Mouse (Mus musculus) thymus, postnatal 14 days (tissue): ENCODE measurements at regions not wholly inside any gene's neighbourhood (a gene's known extent, or its start where the extent isn't known, plus 50 kb on each side); places are given as distances from the start of the nearest gene placed in this dataset.
"Not testable (repeated sequence)": the region's sequence is repeated elsewhere in the genome, so short reads cannot be mapped to it uniquely, and the experiment has no call there.

Source experiments
- DNase-seq: peaks from one replicate; pipeline ENCODE4 v3.0.0; 2021

DNA sequence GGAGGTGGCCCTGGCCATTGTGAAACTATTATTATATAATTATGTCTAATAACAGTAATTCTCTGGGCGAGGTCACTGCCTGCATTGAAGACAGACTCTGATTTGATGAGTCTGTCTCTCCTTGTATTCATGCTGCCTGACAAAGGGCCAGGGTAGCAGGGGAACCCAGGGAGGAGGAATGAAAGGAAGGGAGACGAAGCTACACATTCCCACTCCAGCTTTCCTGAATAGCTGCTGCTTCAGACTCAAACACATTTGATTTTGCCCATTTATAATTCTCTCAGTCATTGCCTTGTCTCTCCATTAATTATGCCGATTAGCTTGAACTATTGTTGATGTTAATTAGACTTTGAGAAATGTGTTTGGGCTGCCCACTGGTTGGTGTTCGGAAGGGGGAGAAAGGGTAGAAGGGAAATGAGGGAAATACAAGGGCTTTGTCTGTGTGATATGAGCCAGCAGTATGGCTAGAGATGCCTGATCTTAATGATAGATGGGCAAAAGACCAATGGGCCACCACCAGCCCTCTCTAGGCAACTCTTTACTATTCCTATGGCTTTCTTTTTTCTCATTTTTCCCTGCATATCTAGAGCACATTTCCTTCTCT, 881.8 kb downstream of the Gm9195 start:
- no peak for DNase-seq

DNA sequence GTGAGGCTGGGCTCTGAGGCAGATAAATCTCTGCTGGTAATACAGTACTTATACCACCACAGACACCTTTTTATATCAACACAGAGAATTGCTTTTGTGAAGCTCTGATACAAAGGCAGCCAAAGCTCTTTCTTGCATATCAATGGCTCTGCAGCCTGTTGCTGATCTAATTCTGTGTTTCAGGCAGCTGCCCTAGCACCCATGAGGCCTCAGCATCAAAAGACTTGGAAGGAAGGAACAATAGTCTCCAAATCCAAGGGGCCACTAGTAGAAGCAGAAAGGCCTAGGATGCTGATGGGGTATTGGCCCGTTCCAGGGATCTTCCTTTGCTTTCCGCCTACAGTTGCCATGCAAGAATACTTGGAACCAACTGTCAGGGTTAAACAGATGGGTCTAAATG, 887.9 kb downstream of the Gm9195 start:
- DNase-seq, result no peak

DNA sequence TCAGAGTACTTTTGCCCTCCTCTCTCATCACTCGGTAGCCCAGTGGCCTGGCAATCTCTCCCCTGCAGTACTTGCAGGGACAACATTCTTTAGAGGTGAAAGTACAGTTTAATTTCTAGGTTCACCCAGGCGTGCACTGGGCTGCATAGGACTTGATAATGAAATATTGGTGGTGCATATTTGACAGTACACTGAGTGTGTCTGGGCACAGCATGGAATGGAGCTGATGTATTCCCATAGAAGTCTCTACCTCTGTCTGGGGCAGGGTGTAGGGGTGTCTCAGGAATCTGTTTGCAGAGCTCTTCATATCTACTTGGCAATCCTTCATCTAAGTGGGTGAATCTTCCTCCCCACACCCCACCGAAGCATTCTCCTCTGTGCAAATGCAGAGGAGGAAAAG, 893.8 kb downstream of the Gm9195 start:
- no peak for DNase-seq

DNA sequence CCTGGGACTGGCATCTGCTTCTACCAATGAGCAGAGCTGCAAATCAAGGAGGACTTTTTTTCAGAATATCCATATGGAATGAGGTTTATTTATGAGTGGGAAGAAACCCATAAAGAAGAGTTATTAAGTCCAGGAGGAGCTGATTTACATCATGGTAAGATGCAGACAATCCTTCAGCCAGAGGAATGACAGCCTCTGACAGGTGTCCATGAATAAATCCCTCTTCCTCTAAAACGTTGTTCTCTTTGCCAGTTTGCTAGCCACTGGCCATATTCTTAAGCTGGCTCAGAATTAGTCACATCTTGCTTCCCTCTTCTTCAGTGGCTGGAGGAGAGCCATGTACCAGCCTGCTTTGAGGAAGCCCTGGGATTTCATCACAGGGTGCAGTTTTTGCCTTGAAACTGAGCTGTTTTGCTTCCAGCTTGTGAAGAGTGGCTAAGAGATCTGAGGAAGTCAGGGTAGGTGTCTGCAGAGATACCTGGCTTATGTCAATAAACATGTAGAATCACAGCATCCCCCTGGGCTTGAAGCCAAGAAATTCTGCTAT, 902.9 kb downstream of the Gm9195 start:
- DNase-seq, result no peak

DNA sequence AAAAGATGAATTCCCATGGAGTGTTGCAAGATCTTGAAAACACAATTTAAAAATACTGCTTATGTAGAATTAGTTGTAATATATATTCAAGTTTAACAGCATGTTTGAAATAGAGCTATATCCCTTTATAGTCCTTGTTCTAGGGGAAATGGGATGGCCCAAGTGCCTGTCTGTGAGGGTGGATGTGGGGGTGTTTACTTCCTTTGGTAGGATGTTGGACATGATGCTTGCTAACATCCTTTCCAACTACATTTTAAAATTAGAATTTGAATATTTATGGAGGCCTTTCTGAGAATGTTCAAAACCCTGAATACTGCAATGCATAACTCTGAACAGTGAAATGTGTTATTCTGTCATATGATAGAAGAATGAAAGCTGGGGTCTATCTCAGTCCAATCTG, 903.6 kb downstream of the Gm9195 start:
- no peak for DNase-seq

DNA sequence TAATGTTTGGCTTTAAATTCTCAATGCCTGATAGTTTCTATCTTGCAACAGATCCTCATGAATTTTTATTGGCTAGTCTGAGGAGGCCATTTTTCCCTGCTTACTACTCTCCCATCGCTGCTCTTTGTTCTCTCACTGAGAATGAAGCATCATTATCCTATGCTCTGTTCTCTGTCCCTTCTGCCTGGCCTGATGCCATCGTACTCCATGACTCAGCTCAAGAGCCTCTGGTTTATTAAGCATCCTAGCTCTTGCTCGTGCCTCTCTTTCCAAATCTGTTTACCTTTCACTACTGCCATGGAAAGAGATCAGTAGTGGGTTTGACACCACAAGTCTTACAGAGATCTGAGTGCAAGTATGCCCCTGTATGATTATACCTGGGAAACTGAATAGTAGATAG, 926.8 kb downstream of the Gm9195 start:
- DNase-seq, result no peak

DNA sequence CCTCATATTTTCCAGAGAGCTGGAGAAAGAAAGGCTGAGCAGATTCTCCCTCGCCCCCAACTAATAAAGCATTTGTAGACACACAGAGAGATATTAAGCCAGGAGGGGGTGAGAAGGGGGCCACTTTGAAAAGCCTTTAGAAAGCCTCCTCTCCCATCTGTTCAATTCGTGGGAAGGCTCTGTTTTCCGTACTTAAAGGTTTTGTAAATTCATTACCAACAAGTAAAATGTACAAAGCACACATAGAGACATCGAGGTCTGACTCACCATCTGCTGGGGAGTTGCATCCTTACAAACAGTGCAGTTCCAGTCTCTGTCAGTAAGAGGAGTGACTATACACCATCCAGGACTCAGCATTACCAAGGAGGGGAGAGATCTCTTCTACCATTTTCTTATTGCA, 929.7 kb downstream of the Gm9195 start:
- DNase-seq, result no peak

DNA sequence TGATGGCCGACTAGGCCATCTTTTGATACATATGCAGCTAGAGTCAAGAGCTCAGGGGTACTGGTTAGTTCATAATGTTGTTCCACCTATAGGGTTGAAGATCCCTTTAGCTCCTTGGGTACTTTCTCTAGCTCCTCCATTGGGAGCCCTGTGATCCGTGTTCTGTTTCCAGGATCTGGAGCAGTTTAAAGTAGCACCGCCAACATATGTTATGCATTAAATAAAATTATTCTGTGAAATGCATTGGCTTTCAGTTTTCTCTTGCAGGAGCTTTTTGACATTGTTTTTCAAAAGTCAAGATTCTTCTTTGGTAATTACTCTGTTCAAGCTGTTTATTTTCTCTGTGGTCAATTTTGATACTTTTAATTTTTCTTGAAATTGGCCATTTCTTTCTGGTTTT, 937.3 kb downstream of the Gm9195 start:
- not testable (repeated sequence) for DNase-seq

DNA sequence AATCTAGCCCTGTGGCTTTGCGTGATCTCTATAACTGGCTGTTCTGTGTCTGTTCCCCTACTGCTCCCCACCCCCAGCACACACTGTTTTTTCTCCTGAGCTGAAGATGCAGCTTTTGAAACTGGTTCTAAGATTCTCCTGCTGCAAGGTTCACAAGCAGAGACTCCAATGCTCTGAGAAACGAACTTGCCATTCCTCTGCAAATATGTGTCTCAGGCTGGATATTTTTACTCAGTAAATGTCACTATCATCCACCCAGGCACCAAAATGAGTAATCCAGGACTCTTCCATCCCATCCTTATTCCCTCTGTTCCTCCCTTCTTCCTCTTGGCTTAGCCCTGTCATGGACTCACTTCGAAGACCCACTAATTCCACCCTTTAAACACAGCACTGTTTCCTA, 943.9 kb upstream of the Fam160b2 start:
- DNase-seq, result no peak

DNA sequence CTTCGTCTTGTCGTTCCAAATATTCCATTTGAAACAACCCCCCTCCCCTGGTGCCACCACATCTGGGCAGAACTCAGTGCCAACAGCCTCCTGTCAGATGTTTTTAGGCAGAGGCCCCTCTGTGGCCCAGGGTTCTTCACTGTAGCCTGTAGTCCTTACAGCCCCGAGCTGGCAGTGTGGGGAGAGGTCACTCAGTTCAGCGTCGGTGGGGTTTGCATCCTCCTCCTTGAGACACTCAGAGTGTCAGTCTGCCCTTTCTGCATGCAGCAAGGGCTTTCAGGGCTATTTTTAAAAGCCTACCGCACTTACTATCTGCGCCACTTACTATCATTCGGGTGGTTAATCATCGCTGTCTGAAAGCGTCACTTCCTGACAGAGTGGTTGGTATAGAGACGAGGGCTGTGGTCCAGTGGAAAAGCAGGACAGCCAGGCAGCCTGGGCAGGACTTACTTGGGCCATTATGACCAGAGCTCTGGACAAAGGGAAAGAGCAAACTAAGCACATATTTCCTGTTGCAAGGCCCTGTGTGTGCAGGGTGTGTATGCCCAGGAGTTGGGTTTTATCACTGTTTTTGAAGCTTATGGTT, 932.5 kb upstream of the Fam160b2 start:
- DNase-seq, result no peak

DNA sequence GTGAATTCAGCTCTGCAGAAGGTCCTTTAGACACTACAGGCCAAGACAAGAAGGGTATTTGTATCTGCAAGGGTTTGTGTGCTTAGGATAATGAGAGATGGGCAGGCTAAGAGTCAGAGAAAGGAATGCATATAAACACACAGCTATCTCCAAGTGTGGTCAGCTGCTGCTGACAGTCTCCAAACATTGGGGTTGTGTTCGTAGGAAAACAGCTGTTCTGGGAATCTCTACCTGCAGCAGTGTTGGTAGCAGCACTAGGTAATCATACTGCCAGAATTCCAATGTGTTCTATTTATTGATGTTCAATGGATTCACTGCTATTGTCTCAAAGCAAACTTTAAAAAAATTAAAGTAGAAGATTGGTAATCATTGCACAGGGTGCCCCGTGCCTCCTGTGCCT, 931.7 kb upstream of the Fam160b2 start:
- no peak for DNase-seq

DNA sequence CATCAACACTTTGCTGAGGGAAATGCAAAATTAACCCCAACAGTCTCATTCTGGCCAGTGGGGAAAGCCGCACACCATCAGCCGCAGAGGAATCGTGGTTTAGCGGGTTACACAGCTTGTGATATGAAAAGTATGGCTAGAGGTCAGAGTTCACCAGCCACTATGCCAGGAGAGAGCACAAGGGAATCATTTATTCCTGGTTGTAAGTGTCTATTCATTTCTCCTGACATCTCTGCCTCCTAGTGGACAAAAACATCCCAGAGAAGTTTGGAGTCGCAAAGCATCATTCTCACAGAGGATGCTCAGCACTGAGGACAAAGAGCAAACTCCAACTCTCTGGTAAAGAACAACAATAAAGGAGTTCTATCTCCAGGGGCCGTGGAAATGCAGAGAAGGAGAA, 930.8 kb upstream of the Fam160b2 start:
- no peak for DNase-seq

DNA sequence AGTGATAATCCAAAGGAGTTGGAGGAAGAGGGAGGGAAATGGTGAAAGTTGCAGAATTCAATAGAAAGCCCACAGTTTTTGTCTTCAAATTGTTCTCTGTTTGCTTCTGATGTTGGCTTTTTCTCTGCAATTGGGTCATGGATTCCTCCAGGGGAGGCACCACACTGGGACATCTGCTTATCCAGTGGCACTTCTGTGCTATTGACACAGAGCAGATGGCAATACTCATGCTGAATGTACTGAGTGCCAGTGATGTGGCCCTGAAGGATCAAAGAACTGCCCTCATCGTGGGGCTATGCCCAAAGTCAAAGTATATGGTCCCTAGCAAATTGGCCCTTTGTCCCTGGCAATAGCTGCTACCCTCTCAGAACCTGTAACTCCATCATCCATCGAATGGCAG, 918.9 kb upstream of the Fam160b2 start:
- DNase-seq, result no peak

DNA sequence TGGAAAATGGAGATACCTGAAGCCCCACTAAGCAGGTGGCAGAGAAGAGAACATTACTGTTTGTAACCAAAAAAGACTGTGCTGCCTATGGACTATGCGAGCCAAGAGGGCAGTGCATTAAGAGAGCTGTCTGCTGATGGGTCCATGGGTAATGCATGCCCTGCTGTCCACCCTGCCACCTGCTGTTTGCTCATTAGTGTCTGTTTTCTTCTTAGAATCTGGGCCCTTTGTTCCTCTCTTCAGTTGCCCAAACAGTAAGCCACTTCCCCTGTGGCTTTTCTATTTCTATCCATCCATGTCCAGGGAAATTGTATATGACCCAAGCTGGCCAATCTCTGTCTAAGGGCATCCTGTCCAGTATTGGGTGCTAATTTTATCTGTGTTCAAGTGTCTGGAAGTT, 901.2 kb upstream of the Fam160b2 start:
- DNase-seq, result no peak

DNA sequence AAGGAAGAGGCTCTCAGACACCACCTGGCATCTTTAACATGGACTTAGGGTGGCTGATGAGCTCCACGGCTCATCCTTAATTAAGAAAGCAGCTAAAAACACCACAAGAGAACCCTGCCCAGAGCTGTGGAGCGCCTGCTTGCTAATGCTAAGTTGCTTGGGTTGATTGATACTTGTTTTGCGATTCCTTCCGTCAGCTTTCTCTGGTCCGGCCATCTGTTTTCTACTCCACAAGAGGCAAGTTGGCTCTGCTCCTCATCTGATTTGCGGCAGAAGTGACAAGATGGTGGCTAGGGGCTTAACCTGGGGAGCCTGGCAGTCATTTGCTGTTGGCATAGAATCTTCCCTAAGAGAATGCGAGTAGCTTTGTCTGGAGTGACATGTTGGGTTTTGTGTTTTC, 891.6 kb upstream of the Fam160b2 start:
- no peak for DNase-seq

DNA sequence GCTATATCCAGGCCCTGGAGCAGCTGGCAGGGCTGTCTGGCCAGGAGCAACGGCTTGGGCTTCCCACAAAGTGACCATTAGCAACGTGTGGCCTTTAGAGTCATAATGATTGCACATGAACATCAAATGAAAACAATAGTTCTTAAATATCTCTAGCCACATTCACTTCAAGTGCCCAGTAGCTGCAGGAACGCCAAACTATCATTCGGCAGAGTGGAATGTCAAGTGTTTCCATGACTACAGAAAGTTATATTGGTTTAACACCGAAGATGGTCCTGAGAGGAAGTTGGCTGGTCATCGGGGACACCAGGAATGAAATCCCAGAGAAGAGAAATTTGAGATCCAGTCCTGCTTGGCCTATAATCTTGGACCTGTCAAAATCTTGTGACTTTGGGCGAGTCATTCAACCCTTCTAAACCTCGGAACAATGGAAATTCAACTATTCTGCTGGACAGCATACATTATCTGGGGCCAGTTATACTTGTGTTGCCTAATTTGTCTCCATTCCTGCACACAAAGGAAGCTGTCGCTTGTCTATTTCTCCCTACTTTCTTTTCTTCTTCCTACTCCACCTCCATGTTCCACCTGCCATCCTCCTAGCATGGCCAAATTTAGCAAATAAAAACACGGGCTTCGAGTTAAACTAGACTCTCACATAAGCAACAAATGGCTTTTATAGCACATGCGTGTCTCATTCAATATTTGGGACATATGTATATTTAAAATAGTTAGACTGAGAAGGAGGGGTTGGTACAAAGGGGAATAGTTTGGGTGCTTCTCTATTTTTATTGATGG, 886.7 kb upstream of the Fam160b2 start:
- DNase-seq, result no peak

DNA sequence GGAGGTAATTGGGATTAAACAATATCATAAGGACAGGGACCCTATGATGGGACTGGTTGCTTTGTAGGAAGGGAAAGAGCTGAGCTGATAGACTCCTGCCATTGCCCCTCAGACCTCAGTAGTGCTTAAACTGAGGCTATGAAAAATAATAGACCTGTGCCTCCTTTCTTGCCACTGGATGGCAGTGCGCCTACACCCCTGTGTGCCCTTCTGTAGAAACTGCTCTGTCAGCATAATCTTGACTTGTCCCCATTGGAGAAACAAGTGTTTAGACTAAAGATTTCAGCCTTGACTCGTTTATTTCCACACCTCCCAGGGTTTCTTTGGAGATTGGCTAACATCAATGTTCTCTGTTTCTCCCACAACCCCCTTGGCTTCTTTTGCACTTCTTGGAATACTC, 876.0 kb upstream of the Fam160b2 start:
- DNase-seq, result no peak

DNA sequence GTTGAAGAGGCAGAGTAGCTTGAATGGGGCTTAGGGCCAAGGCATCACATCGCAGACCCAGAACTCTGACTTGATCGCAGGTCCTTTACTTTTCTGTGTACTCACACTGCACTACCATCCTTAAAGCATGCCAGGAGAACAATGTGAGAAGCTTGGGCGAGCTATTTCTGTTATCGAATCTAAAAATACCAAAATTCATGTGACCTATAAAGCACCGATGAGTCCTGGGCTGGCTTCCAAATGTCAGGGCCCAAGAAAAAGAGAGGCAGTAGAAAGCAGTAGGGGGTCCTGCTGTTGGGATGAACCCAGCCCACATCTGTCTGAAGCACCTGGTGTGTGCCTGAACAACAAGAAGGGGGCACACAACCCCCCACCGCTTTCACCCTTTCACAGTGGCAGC, 874.3 kb upstream of the Fam160b2 start:
- no peak for DNase-seq

DNA sequence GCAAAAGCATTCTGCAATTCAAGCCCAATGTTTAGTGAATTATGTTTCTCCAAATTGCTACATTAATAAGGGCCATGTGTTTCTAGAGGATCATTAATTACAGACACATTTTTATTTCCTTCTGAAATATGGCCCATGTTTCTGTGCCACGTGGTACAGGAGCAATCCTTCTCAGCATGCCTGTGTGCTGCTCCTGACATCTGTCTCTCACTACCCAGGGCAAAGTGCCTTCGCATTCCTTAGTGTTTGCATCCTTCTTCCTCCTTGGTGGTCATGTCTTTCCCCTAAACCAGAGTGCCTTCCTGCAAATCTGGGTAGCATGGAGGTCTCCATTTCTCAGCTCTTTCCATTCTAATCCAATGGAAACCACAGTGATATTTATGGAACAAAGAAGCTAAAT, 832.7 kb upstream of the Fam160b2 start:
- no peak for DNase-seq
